In the genomic region with DNA sequence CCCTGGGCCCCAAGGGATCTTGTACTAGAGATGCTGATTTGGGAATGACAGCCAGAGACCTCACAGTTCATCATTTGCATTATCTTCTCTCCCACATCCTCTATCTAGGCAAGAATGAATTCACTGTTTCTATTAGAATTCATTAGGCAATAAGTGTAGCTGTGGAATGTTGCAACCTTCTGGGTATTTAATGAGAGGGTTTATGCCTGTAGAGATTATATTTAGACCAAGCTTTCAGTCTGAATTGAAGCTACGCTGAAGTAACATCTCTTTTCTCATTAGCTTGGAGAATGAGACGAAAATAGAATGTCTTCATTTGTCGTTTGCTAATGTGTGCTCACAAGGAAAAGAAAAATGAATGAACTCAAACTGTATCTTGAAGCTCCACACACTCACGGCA, we compare ENCODE assay signal across 23 mouse cellular contexts. TPM values are rescaled to one million over a fixed set of nuclear protein-coding genes. Genes with fewer than 3 reads are reported as not detected.
DNase-seq lines count a peak whose midpoint lies in the region; ATAC-seq and TF ChIP-seq lines count a peak whose summit lies in the region.
"Had no signal": no experiment of that assay in that cellular context is flagged by ENCODE, and none has a peak within 500 bp of the region (broad histone marks: within the 10 kb centered on the region; RNA-seq: fewer than 3 reads in every experiment).

No protein-coding gene starts in this region.

- H3K4me2 ChIP-seq in midbrain, postnatal 0 days (ENCODE audit: low read depth, low read length, poor library complexity, severe bottlenecking) = no peak overlapping the region
- H3K4me2 ChIP-seq in midbrain, embryonic 15.5 days = no peak overlapping the region
- H3K4me2 ChIP-seq: embryonic facial prominence, embryonic 13.5 days; forebrain, embryonic 12.5 days; intestine, embryonic 15.5 days had no signal

- no peaks in the 10 kb centered on the region for H3K27me3 ChIP-seq in midbrain, postnatal 0 days (ENCODE audit: insufficient read depth, low read length)
- no peaks in the 10 kb centered on the region for H3K27me3 ChIP-seq in midbrain, embryonic 15.5 days (replicated peaks)
- H3K27me3 ChIP-seq: CH12.LX; embryonic facial prominence, embryonic 13.5 days; forebrain, embryonic 12.5 days; intestine, embryonic 15.5 days had no signal

- H3K27ac ChIP-seq in layer of hippocampus, adult 2 months = peak overlapping the region; percentile 86
- H3K27ac ChIP-seq in midbrain, postnatal 0 days (ENCODE audit: low read depth, low read length) = no peak overlapping the region
- H3K27ac ChIP-seq in midbrain, embryonic 15.5 days = no peak overlapping the region
- H3K27ac ChIP-seq: embryonic facial prominence, embryonic 13.5 days; forebrain, embryonic 12.5 days; gastrocnemius, adult 2 months; heart, embryonic 10.5 days; intestine, embryonic 15.5 days had no signal

- peak; percentile 10; the same call in 1 of the 2 replicates for ATAC-seq in frontal cortex, adult (ENCODE audit: low TSS enrichment)
- ATAC-seq in midbrain, postnatal 0 days (ENCODE audit: low FRiP score) = peak; percentile 34; the same call in 1 of the 2 replicates
- ATAC-seq in midbrain, embryonic 15.5 days (replicated peaks) = no peak
- 0 out of 2 replicates have a peak, but pooled peaks have one; percentile 14 for ATAC-seq in granulocyte monocyte progenitor cell, adult 5-6 weeks (replicated peaks; ENCODE audit: poor library complexity, severe bottlenecking)
- ATAC-seq: intestine, embryonic 15.5 days had no signal

- DNase-seq in frontal cortex, postnatal 25 days (ENCODE audit: low spot score in 2 of 2) = no peak
- no peak for DNase-seq in layer of hippocampus, adult 2 months (ENCODE audit: low spot score in 2 of 2)
- no peak for DNase-seq in layer of hippocampus, postnatal 10 days (ENCODE audit: low spot score in 2 of 2)
- no peak for DNase-seq in midbrain, postnatal 0 days (ENCODE audit: low spot score)
- no peak for DNase-seq in spleen, postnatal 10 days (ENCODE audit: low spot score in 2 of 2)
- DNase-seq: adrenal gland, adult 2 months; adrenal gland, postnatal 25 days; cerebellum, adult 11 months; cerebellum, adult 8-10 months; cerebellum, postnatal 14 days; gastrocnemius, adult 2 months; gastrocnemius, postnatal 25 days; heart, postnatal 10 days; heart, postnatal 4 days; kidney, adult 18-20 months had no signal

- TF ChIP-seq CTCF in layer of hippocampus, adult 2 months (conservative IDR thresholded peaks at IDR 0.05) = no peak
- no peak for TF ChIP-seq CTCF in midbrain, postnatal 0 days (IDR thresholded peaks at IDR 0.05)

- no peak overlapping the region for H3K9ac ChIP-seq in midbrain, postnatal 0 days (replicated peaks; ENCODE audit: low read length, poor library complexity, severe bottlenecking)
- H3K9ac ChIP-seq in midbrain, embryonic 15.5 days = no peak overlapping the region
- H3K9ac ChIP-seq: embryonic facial prominence, embryonic 13.5 days; forebrain, embryonic 12.5 days; intestine, embryonic 15.5 days had no signal

- no peaks in the 10 kb centered on the region for H3K9me3 ChIP-seq in midbrain, postnatal 0 days (ENCODE audit: low read length)
- no peaks in the 10 kb centered on the region for H3K9me3 ChIP-seq in midbrain, embryonic 15.5 days
- H3K9me3 ChIP-seq: embryonic facial prominence, embryonic 13.5 days; forebrain, embryonic 12.5 days; heart, embryonic 10.5 days; intestine, embryonic 15.5 days had no signal

- H3K4me3 ChIP-seq in layer of hippocampus, adult 2 months = no peak overlapping the region
- no peak overlapping the region for H3K4me3 ChIP-seq in midbrain, postnatal 0 days (ENCODE audit: low read depth, low read length)
- no peak overlapping the region for H3K4me3 ChIP-seq in midbrain, embryonic 15.5 days
- H3K4me3 ChIP-seq: embryonic facial prominence, embryonic 13.5 days; forebrain, embryonic 12.5 days; gastrocnemius, adult 2 months; heart, embryonic 10.5 days; intestine, embryonic 15.5 days had no signal

- WGBS in midbrain, postnatal 0 days = 63% methylated on average over 4 of the region's 4 CpGs
- 70% methylated on average over 4 of the region's 4 CpGs for WGBS in midbrain, embryonic 15.5 days

- no peaks in the 10 kb centered on the region for H3K4me1 ChIP-seq in midbrain, postnatal 0 days (ENCODE audit: insufficient read depth, low read length)
- H3K4me1 ChIP-seq in midbrain, embryonic 15.5 days = no peaks in the 10 kb centered on the region
- H3K4me1 ChIP-seq: forebrain, embryonic 12.5 days; heart, embryonic 10.5 days; intestine, embryonic 15.5 days had no signal

- H3K36me3 ChIP-seq in midbrain, postnatal 0 days (ENCODE audit: insufficient read depth, low read length) = no peaks in the 10 kb centered on the region
- H3K36me3 ChIP-seq in midbrain, embryonic 15.5 days (replicated peaks) = no peaks in the 10 kb centered on the region
- H3K36me3 ChIP-seq: embryonic facial prominence, embryonic 13.5 days; forebrain, embryonic 12.5 days; heart, embryonic 10.5 days; intestine, embryonic 15.5 days had no signal

RNA-seq across cellular contexts. Expression of a gene that starts 8.1 kb away (rescaled TPM):
- 1,000 to 10,000 TPM; 1,761 to 1,800 TPM for total RNA-seq in layer of hippocampus, adult 2 months (2021)
- total RNA-seq in layer of hippocampus, postnatal 10 days (2021) = 1,000 to 10,000 TPM; 1,474 to 1,476 TPM
- 97.1 and 102 TPM in 2 replicates for total RNA-seq in midbrain, postnatal 0 days (2014; rRNA removed)
- polyA plus RNA-seq in midbrain, postnatal 0 days (2015; fragmentation: Nextera tagmentation; extraction: Ambion mirVana) = 13.4 and 15.7 TPM in 2 replicates
- polyA plus RNA-seq in midbrain, embryonic 15.5 days (2015; fragmentation: Nextera tagmentation; extraction: Ambion mirVana) = 17.1 and 18.9 TPM in 2 replicates
- 0.45 TPM in 1 of 2 replicates, not detected in the other for total RNA-seq in granulocyte monocyte progenitor cell, adult 5-6 weeks (2014; fragmentation: Nextera tagmentation)
- total RNA-seq in granulocyte monocyte progenitor cell, adult 5-6 weeks (2017) = not detected in 2 replicates

Comparison
In these comparisons a context has a peak if more than half of its experiments do, and no peak if none do; other contexts are left out.
1. RNA of a gene that starts 8.1 kb away (total RNA-seq): 1,761 to 1,800 TPM in layer of hippocampus, adult 2 months, 1,474 to 1,476 TPM in layer of hippocampus, postnatal 10 days and 97.1 to 102 TPM in midbrain, postnatal 0 days; 0.45 TPM in granulocyte monocyte progenitor cell, adult 5-6 weeks; every median in the first group is over 10 times any median in the second.